Mouse (Mus musculus): ENCODE results near the gene Rgs21. TPM values are rescaled to one million over a fixed set of nuclear protein-coding genes. Genes with fewer than 3 reads are reported as not detected.

Rgs21 gene
- polyA plus RNA-seq, 1 experiment = not detected

- Histone ChIP-seq H3K36me3 (ENCODE audit: control insufficient read depth, insufficient read depth, low read length) (no peaks in the 10 kb centered on the region), H3K4me1 (ENCODE audit: control insufficient read depth, insufficient read depth, insufficient read length) (no peaks in the 10 kb centered on the region), H3K27ac (ENCODE audit: insufficient read depth, low read length) (no peak overlapping the region), H3K4me3 (ENCODE audit: extremely low read depth, insufficient read depth, insufficient read length) (no peak overlapping the region), H3K27me3 (ENCODE audit: control insufficient read depth, insufficient read depth, low read length) (no peaks in the 10 kb centered on the region)
- WGBS = 90% methylated on average over 6 of the region's 6 CpGs
- DNase-seq (ENCODE audit: low read depth in 1 of 2, low spot score in 2 of 2) = no peak
- TF ChIP-seq POLR2A (IDR thresholded peaks at IDR 0.05; ENCODE audit: low read depth, low read length) = no peak
- TF ChIP-seq CTCF (IDR thresholded peaks at IDR 0.05; ENCODE audit: extremely low read depth, insufficient read depth, insufficient read length, insufficient replicate concordance) = no peak
These were observed 22.9 kb downstream of the Rgs21 start for GRCm38 (mm10) chr1:144544497-144544961.

GRCm38 (mm10) chr1:144531746-144532145 is 35.7 kb downstream of the Rgs21 start:
- WGBS = 83% methylated on average over 1 of the region's 1 CpGs
- no peak overlapping the region for H3K4me3 ChIP-seq (ENCODE audit: extremely low read depth, insufficient read depth, insufficient read length)

GRCm38 (mm10) chr1:144517878-144518426 is 49.5 kb downstream of the Rgs21 start:
- Histone ChIP-seq H3K4me1 (ENCODE audit: control insufficient read depth, insufficient read depth, insufficient read length) (no peaks in the 10 kb centered on the region), H3K36me3 (ENCODE audit: control insufficient read depth, insufficient read depth, low read length) (no peaks in the 10 kb centered on the region), H3K27me3 (ENCODE audit: control insufficient read depth, insufficient read depth, low read length) (no peaks in the 10 kb centered on the region), H3K27ac (ENCODE audit: insufficient read depth, low read length) (no peak overlapping the region), H3K4me3 (ENCODE audit: extremely low read depth, insufficient read depth, insufficient read length) (no peak overlapping the region)
- WGBS = 85% methylated on average over 5 of the region's 5 CpGs
- no peak for DNase-seq (ENCODE audit: low read depth in 1 of 2, low spot score in 2 of 2)
- TF ChIP-seq POLR2A (IDR thresholded peaks at IDR 0.05; ENCODE audit: low read depth, low read length) (no peak), CTCF (IDR thresholded peaks at IDR 0.05; ENCODE audit: extremely low read depth, insufficient read depth, insufficient read length, insufficient replicate concordance) (no peak)

More at GRCm38 (mm10) chr1:144531746-144532145, 35.7 kb downstream of the Rgs21 start:
- DNase-seq (ENCODE audit: low read depth in 1 of 2, low spot score in 2 of 2) = no peak
- H3K36me3 ChIP-seq (ENCODE audit: control insufficient read depth, insufficient read depth, low read length) = no peaks in the 10 kb centered on the region
- H3K27me3 ChIP-seq (ENCODE audit: control insufficient read depth, insufficient read depth, low read length) = no peaks in the 10 kb centered on the region
- no peak overlapping the region for H3K27ac ChIP-seq (ENCODE audit: insufficient read depth, low read length)
- TF ChIP-seq POLR2A (IDR thresholded peaks at IDR 0.05; ENCODE audit: low read depth, low read length) (no peak), CTCF (IDR thresholded peaks at IDR 0.05; ENCODE audit: extremely low read depth, insufficient read depth, insufficient read length, insufficient replicate concordance) (no peak)
- H3K4me1 ChIP-seq (ENCODE audit: control insufficient read depth, insufficient read depth, insufficient read length) = no peaks in the 10 kb centered on the region

DNA sequence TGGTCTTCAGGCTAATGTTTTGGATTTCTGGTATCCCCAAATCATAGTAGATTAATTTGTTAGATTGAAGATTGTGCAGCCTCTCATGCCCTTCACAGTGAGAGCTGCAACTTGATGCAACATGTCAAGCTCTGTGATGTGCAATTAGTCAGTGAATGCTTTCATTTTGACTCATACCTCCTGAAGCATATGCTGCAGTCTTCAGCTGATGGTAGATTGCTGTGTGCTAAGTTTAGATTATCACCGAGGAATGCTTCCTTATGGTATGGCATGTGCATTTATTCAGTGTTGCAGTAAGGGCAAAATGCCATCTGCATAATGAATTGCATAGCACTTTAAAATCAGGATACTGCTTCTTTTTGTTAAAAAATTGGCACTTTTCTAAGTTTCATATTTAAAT is 65.2 kb downstream of the Rgs21 start:
- H3K4me1 ChIP-seq (ENCODE audit: control insufficient read depth, insufficient read depth, insufficient read length) = no peaks in the 10 kb centered on the region
- H3K4me3 ChIP-seq (ENCODE audit: extremely low read depth, insufficient read depth, insufficient read length) = no peak overlapping the region
- no peaks in the 10 kb centered on the region for H3K36me3 ChIP-seq (ENCODE audit: control insufficient read depth, insufficient read depth, low read length)
- WGBS = 52% methylated on average over 1 of the region's 1 CpGs
- TF ChIP-seq CTCF (IDR thresholded peaks at IDR 0.05; ENCODE audit: extremely low read depth, insufficient read depth, insufficient read length, insufficient replicate concordance) (no peak), POLR2A (IDR thresholded peaks at IDR 0.05; ENCODE audit: low read depth, low read length) (no peak)
- H3K27me3 ChIP-seq (ENCODE audit: control insufficient read depth, insufficient read depth, low read length) = no peaks in the 10 kb centered on the region
- DNase-seq (ENCODE audit: low read depth in 1 of 2, low spot score in 2 of 2) = no peak
- H3K27ac ChIP-seq (ENCODE audit: insufficient read depth, low read length) = no peak overlapping the region

DNA sequence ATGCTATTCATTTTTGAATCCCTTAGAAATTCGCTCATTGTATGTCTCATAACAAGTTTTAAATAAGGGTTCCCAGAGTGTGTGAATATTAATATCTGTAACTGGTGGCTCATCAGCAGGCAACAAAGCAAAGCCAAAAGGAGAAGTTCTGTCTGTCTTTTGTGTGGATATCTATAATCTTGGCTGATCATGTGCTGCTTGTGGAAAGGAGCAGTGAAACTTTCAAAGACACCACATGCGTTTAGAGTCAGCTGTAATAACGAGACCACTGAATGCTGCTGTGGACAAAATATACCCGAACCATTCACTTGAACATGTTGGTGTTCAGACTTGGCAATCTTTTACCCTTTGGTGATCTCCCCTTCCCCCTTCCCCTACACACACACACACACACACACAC is 67.0 kb downstream of the Rgs21 start:
- Histone ChIP-seq H3K27ac (ENCODE audit: insufficient read depth, low read length) (no peak overlapping the region), H3K4me3 (ENCODE audit: extremely low read depth, insufficient read depth, insufficient read length) (no peak overlapping the region), H3K27me3 (ENCODE audit: control insufficient read depth, insufficient read depth, low read length) (no peaks in the 10 kb centered on the region), H3K36me3 (ENCODE audit: control insufficient read depth, insufficient read depth, low read length) (no peaks in the 10 kb centered on the region), H3K4me1 (ENCODE audit: control insufficient read depth, insufficient read depth, insufficient read length) (no peaks in the 10 kb centered on the region)
- DNase-seq (ENCODE audit: low read depth in 1 of 2, low spot score in 2 of 2) = no peak
- 36% methylated on average over 4 of the region's 4 CpGs for WGBS
- no peak for TF ChIP-seq POLR2A (IDR thresholded peaks at IDR 0.05; ENCODE audit: low read depth, low read length)

DNA sequence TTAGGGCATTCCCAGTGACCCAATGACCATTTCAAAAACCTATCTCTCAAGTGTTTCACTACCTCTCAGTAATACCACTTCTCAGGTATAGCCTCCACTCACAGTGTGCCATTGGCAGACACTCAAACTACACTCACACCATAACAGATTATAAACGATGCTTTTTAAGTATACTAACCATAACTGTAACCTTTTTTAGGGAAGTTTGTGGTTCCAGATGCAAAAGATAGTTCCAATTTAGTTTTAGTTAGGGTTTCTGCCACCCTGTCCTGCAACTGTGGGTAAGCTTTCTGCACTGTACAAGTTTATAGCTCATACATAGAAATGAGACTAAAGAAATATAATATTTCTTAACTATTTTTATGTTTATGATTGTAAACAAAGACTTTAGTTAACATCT is 67.7 kb downstream of the Rgs21 start:
- TF ChIP-seq POLR2A (IDR thresholded peaks at IDR 0.05; ENCODE audit: low read depth, low read length) (no peak), CTCF (IDR thresholded peaks at IDR 0.05; ENCODE audit: extremely low read depth, insufficient read depth, insufficient read length, insufficient replicate concordance) (no peak)
- 4% methylated on average over 1 of the region's 1 CpGs for WGBS

DNA sequence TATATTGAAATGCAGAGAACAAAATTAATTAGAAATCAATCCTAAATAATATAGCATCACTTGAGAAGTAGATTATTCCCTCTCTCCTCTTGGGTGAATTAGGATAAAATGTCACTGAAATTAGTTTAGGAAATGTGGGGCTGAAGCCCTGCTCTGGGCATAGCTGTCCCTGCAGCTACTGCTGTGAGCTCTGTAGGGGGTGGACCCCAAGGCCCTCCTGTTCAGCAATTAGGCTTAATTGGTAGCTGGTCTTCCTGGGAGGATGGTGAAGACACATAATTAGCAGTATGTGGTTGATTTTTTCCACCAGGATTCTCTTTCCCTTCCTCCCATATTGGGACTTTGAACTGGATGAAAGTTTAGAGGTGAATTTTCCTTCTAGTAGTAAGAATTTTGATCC is 68.7 kb downstream of the Rgs21 start:
- Histone ChIP-seq H3K4me1 (ENCODE audit: control insufficient read depth, insufficient read depth, insufficient read length) (no peaks in the 10 kb centered on the region), H3K36me3 (ENCODE audit: control insufficient read depth, insufficient read depth, low read length) (no peaks in the 10 kb centered on the region), H3K27me3 (ENCODE audit: control insufficient read depth, insufficient read depth, low read length) (no peaks in the 10 kb centered on the region), H3K4me3 (ENCODE audit: extremely low read depth, insufficient read depth, insufficient read length) (no peak overlapping the region), H3K27ac (ENCODE audit: insufficient read depth, low read length) (no peak overlapping the region)
- no peak for TF ChIP-seq CTCF (IDR thresholded peaks at IDR 0.05; ENCODE audit: extremely low read depth, insufficient read depth, insufficient read length, insufficient replicate concordance)
- TF ChIP-seq POLR2A (IDR thresholded peaks at IDR 0.05; ENCODE audit: low read depth, low read length) = no peak
- DNase-seq (ENCODE audit: low read depth in 1 of 2, low spot score in 2 of 2) = no peak

More for the DNA sequence above, 67.7 kb downstream of the Rgs21 start:
- Histone ChIP-seq H3K27me3 (ENCODE audit: control insufficient read depth, insufficient read depth, low read length) (no peaks in the 10 kb centered on the region), H3K36me3 (ENCODE audit: control insufficient read depth, insufficient read depth, low read length) (no peaks in the 10 kb centered on the region), H3K4me1 (ENCODE audit: control insufficient read depth, insufficient read depth, insufficient read length) (no peaks in the 10 kb centered on the region), H3K4me3 (ENCODE audit: extremely low read depth, insufficient read depth, insufficient read length) (no peak overlapping the region), H3K27ac (ENCODE audit: insufficient read depth, low read length) (no peak overlapping the region)
- DNase-seq (ENCODE audit: low read depth in 1 of 2, low spot score in 2 of 2) = no peak

Measured in spleen, adult 2 months (tissue).